Mouse (Mus musculus) spleen, adult 2 months (tissue): ENCODE results near the gene Ecel1. TPM values are rescaled to one million over a fixed set of nuclear protein-coding genes. Genes with fewer than 3 reads are reported as not detected.

Source experiments
- DNase-seq, 2 experiments: peaks; one replicate each; pipeline versions ENCODE4 v3.0.0 to v3.0.0-alpha.2; 2012 to 2021; ENCODE audit warnings: low spot score in 2 of 2, low read depth in 1 of 2
- H3K27ac ChIP-seq: fragments of 200-500 bp; 2 replicates; pipeline ENCODE4 v1.5.1; 2012; ENCODE audit warnings: low read length, inconsistent platforms; ENCODE audit not compliant: insufficient read depth
- H3K27me3 ChIP-seq: fragments of 200-500 bp; 2 replicates; pipeline ENCODE4 v1.6.1; 2012; ENCODE audit warnings: mild to moderate bottlenecking, moderate library complexity, low read length, inconsistent platforms; ENCODE audit not compliant: control insufficient read depth, insufficient read depth
- H3K36me3 ChIP-seq: fragments of 200-500 bp; 2 replicates; pipeline ENCODE4 v1.6.1; 2012; ENCODE audit warnings: mild to moderate bottlenecking, low read length, inconsistent platforms; ENCODE audit not compliant: control insufficient read depth, insufficient read depth
- H3K4me1 ChIP-seq: fragments of 200-500 bp; 2 replicates; pipeline ENCODE4 v1.6.1; 2011; ENCODE audit warnings: inconsistent platforms; ENCODE audit not compliant: control insufficient read depth, insufficient read depth, insufficient read length
- H3K4me3 ChIP-seq: fragments of 200-500 bp; 2 replicates; pipeline ENCODE4 v1.5.1; 2011; ENCODE audit warnings: mild to moderate bottlenecking, inconsistent platforms; ENCODE audit not compliant: insufficient read depth, insufficient read length; ENCODE audit errors: extremely low read depth
- CTCF ChIP-seq: fragments of 200-500 bp; IDR thresholded peaks from 2 replicates; pipeline ENCODE4 v1.5.1; 2011; ENCODE audit warnings: mild to moderate bottlenecking, inconsistent platforms; ENCODE audit not compliant: insufficient read depth, insufficient read length, insufficient replicate concordance; ENCODE audit errors: extremely low read depth
- POLR2A ChIP-seq: fragments of 200-500 bp; IDR thresholded peaks from 2 replicates; pipeline ENCODE4 v1.6.1; 2011; ENCODE audit warnings: low read depth, low read length, inconsistent platforms
- WGBS: fragments of 180-500 bp; shearing (Covaris S2); methylation state at CpG from one replicate; pipeline ENCODE4 v1.1.7; 2018; 5-methylcytosine and 5-hydroxymethylcytosine counted together
- polyA plus RNA-seq: library from polyadenylated mRNA; depleted of rRNA; stranded (reverse); fragments of >200 nt; gene quantifications from 2 replicates; pipeline ENCODE4 v1.2.3, GENCODE M21; 2012

Gene Ecel1
- polyA plus RNA-seq, 1 experiment = 0.76 TPM

GRCm38 (mm10) chr1:87127206-87128030 lies 28.9 kb downstream of the Ecel1 start:
- Histone ChIP-seq H3K4me3 (no peak overlapping the region), H3K4me1 (no peaks in the 10 kb centered on the region; the same call in 1 of the 2 replicates), H3K36me3 (no peaks in the 10 kb centered on the region), H3K27ac (no peak overlapping the region), H3K27me3 (no peaks in the 10 kb centered on the region)
- TF ChIP-seq CTCF (no peak), POLR2A (no peak)
- 15% methylated on average over 43 of the region's 43 CpGs for WGBS
- no peak for DNase-seq

DNA sequence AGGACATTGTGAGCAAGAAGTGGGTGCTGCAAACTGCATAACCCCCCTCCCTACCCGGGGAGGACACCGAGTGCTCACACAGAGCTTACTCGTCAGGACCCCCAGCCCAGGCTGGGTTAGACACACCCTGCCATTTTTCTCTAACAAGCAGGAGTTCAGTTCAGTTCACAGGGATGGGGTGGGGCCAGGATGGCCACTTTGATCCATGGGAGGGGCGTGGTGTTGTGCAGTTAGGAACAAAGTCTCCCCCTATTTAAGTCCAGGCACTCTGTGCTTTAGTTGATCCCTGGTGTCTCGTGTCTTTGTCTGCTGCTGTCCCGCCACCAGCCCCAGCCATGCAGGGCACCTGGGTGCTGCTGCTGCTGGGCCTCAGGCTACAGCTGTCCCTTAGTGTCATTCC lies 31.6 kb downstream of the Ecel1 start, which contains the start of gene Akp3:
TSS of gene Akp3 (plus strand) at position 301 of the 400 bp plus-strand sequence.
- Histone ChIP-seq H3K4me3 (no peak within 1 kb of the TSS), H3K27me3 (no peaks in the 10 kb centered on the region), H3K27ac (no peak within 1 kb of the TSS), H3K4me1 (no peaks in the 10 kb centered on the region; the same call in 1 of the 2 replicates), H3K36me3 (no peaks in the 10 kb centered on the region)
- no peak for TF ChIP-seq POLR2A
- TF ChIP-seq CTCF = no peak
- DNase-seq = no peak
- WGBS = 86% methylated on average over 6 of the region's 6 CpGs

DNA sequence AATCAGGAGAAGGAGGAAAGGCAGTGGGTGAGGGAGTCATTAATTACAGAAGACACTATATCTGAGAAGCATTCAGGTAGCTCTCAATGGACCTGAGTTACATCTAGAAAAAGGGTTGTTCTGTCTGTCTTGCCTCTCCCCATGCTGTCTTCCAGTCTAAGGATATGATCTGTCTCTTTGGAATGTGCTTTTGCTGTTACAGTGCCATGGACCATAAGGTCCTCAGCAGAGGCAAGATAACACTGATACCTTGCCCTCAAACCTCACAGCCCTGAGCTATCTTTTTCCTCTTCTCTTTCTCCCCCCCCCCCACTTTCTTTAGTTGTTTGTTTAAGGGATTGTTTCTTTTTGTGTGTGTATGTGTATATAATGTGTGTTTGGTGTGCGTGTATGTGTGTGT lies 41.5 kb downstream of the Ecel1 start:
- TF ChIP-seq POLR2A (no peak), CTCF (no peak)
- no peak overlapping the region for H3K27ac ChIP-seq
- no peak for DNase-seq

DNA sequence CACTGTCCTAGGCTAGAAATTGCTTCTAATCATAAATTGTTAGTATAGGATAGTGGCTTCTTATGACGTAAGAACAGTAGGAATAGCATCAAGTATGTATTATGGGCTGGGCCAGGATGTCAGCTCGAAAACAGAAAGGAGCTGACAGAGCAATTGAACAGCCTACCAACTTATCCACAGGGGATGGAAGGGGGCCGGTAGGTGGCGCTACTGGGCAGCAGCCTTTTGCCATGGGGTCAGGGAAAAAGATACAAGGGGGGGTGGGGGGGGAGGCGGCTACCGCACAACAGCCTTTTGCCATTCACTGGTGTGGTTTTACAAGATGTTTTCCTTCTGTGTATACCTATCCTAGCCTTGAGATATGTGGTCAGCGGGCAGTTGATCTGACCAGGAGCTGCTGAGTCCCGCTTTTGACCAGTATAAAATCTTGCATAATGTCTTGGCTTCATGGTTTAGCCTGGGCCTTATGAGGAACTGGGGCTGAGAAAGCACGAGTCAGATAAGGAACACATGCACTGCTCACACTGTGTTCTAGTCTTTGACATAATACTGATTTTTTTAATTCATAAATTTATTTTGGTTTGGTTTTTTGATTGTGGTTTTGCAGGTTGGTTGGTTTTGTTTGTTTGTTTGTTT lies 44.5 kb downstream of the Ecel1 start:
- H3K27ac ChIP-seq = no peak overlapping the region
- no peak overlapping the region for H3K4me3 ChIP-seq
- no peaks in the 10 kb centered on the region for H3K4me1 ChIP-seq
- H3K27me3 ChIP-seq = no peaks in the 10 kb centered on the region
- DNase-seq = no peak
- TF ChIP-seq CTCF = no peak
- TF ChIP-seq POLR2A = no peak
- 50% methylated on average over 9 of the region's 9 CpGs for WGBS
- no peaks in the 10 kb centered on the region for H3K36me3 ChIP-seq

More for the DNA sequence above, 41.5 kb downstream of the Ecel1 start:
- Histone ChIP-seq H3K4me1 (no peaks in the 10 kb centered on the region), H3K4me3 (no peak overlapping the region), H3K36me3 (no peaks in the 10 kb centered on the region), H3K27me3 (no peaks in the 10 kb centered on the region)
- whole genome bisulfite sequencing = 78% methylated on average over 1 of the region's 1 CpGs

DNA sequence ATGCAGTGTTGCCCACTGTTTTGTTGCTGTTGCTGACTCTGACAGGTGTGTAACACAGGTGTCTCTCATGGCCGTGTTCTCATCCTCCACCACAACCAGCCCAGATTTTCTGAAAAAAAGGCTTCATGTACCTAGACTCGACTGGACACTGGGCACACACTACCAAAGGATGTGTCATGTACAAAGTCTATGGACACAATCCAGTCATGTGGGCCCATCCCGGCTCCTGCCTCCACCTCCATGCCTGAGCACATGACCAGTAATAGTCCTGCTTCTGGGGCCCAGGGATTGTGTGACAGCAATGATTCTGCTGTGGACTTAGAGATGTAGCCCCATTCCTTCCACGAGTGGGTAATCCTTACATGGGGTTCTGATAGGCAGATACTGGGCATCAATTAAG lies 47.8 kb downstream of the Ecel1 start:
- WGBS = 91% methylated on average over 4 of the region's 4 CpGs
- no peak for TF ChIP-seq CTCF
- TF ChIP-seq POLR2A = no peak
- Histone ChIP-seq H3K4me1 (no peaks in the 10 kb centered on the region), H3K27ac (no peak overlapping the region), H3K4me3 (no peak overlapping the region), H3K27me3 (no peaks in the 10 kb centered on the region), H3K36me3 (no peaks in the 10 kb centered on the region)
- DNase-seq = no peak

- Histone ChIP-seq H3K27me3 (no peaks in the 10 kb centered on the region), H3K36me3 (no peaks in the 10 kb centered on the region), H3K27ac (no peak overlapping the region), H3K4me1 (no peaks in the 10 kb centered on the region), H3K4me3 (no peak overlapping the region)
- 79% methylated on average over 8 of the region's 8 CpGs for WGBS
- no peak for DNase-seq
- TF ChIP-seq CTCF (no peak), POLR2A (no peak)
Observed at GRCm38 (mm10) chr1:87106536-87106935, 49.8 kb downstream of the Ecel1 start.
